Mouse (Mus musculus) liver, adult 2 months (tissue): ENCODE measurements around the gene Ncor1.

Experiments
- CTCF ChIP-seq: fragments of 200-500 bp; IDR thresholded peaks from 2 replicates; pipeline ENCODE4 v1.5.1; 2011; ENCODE audit warnings: low read depth, low read length, control low read depth
- POLR2A ChIP-seq: fragments of 200-500 bp; IDR thresholded peaks from 2 replicates; pipeline ENCODE4 v1.6.1; 2011; ENCODE audit warnings: low read length, control low read depth; ENCODE audit not compliant: insufficient read depth; ENCODE audit errors: extremely low read depth

- TF ChIP-seq CTCF: no peak
- no peak for TF ChIP-seq POLR2A
Measured at GRCm38 (mm10) chr11:62281601-62281997, 176.7 kb downstream of the Ncor1 start.
